Mouse (Mus musculus): ENCODE results near the gene H2-Q10. TPM values are rescaled to one million over a fixed set of nuclear protein-coding genes. Genes with fewer than 3 reads are reported as not detected.
"Not testable (repeated sequence)": the region's sequence is repeated elsewhere in the genome, so short reads cannot be mapped to it uniquely, and the experiment has no call there.

The H2-Q10 gene
- total and polyA plus RNA-seq, 2 experiments from 2014 or later: 0.40 to 1.2 TPM

DNA sequence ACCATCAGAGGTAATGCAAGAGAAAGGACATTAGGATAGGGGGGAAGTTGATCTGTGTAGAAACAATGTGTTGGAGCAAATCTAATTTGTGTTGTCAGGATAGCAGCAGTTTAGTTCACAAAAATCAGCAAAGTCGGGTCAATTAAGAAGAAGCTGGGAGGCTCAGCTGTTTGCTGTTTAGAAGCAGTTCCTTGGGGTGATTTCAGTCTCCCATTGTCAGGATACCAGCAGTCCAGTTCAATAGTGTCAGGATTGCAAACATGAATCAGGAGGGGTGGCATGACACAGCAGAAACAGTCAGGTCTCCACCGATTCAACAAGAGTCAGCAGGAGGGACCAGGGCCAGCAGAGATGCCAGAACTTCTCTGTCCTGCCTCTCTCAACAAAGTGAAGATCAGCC, 25.4 kb upstream of the H2-Q10 start:
- not testable (repeated sequence) for H3K27me3 ChIP-seq (ENCODE audit: insufficient read depth, low read length); ATAC-seq; H3K36me3 ChIP-seq (ENCODE audit: insufficient read depth); H3K27ac ChIP-seq (ENCODE audit: low read depth, low read length); H3K4me1 ChIP-seq (ENCODE audit: insufficient read depth); DNase-seq; H3K4me3 ChIP-seq (ENCODE audit: low read depth, low read length); H3K4me2 ChIP-seq (ENCODE audit: low read depth); H3K9me3 ChIP-seq (ENCODE audit: low read length); H3K9ac ChIP-seq
- 93% methylated on average over 2 of the region's 2 CpGs for WGBS

DNA sequence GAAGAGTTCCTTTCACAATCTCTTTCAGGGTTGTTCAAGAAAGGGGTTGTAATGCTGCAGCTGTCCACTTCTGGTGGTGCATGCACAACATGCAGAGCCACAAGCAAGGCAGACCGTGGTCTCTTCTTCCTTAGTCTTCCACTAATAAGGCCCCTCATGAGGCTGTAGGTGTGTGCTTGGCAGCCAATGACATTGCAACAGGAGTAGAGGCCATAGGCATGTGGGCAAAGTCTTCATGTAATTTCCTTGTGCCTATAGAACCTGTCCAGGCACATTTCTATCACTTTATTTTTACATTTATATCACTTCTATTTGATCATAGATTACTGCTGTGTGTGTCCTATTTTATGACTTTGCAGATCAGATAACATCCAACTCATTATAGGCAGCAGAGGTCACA, 11.6 kb upstream of the H2-Q10 start:
- H3K27me3 ChIP-seq (ENCODE audit: insufficient read depth, low read length); H3K4me2 ChIP-seq (ENCODE audit: low read depth); ATAC-seq; H3K36me3 ChIP-seq (ENCODE audit: insufficient read depth); H3K9me3 ChIP-seq (ENCODE audit: low read length); H3K4me3 ChIP-seq (ENCODE audit: low read depth, low read length); H3K9ac ChIP-seq; H3K4me1 ChIP-seq (ENCODE audit: insufficient read depth); H3K27ac ChIP-seq (ENCODE audit: low read depth, low read length); DNase-seq: not testable (repeated sequence)
- no CpG with 5 or more reads among the region's 1 CpGs for WGBS

GRCm38 (mm10) chr17:35460513-35461341, 9.2 kb upstream of the H2-Q10 start:
- peak; percentile 91 for ATAC-seq
- DNase-seq; H3K4me2 ChIP-seq (ENCODE audit: low read depth); H3K4me3 ChIP-seq (ENCODE audit: low read depth, low read length); H3K4me1 ChIP-seq (ENCODE audit: insufficient read depth); H3K9me3 ChIP-seq (ENCODE audit: low read length); H3K27ac ChIP-seq (ENCODE audit: low read depth, low read length); H3K9ac ChIP-seq; H3K27me3 ChIP-seq (ENCODE audit: insufficient read depth, low read length); H3K36me3 ChIP-seq (ENCODE audit: insufficient read depth): not testable (repeated sequence)
- WGBS: 63% methylated on average over 3 of the region's 9 CpGs

- H3K27ac ChIP-seq (ENCODE audit: low read depth, low read length); H3K9me3 ChIP-seq (ENCODE audit: low read length); ATAC-seq; H3K27me3 ChIP-seq (ENCODE audit: insufficient read depth, low read length); H3K9ac ChIP-seq; H3K4me3 ChIP-seq (ENCODE audit: low read depth, low read length); H3K36me3 ChIP-seq (ENCODE audit: insufficient read depth); H3K4me1 ChIP-seq (ENCODE audit: insufficient read depth); H3K4me2 ChIP-seq (ENCODE audit: low read depth): not testable (repeated sequence)
- peak; percentile 47 for DNase-seq
- peak; percentile 76 for TF ChIP-seq CTCF (IDR thresholded peaks at IDR 0.05; ENCODE audit: low read depth)
- 9% methylated on average over 8 of the region's 8 CpGs for WGBS
Observed at GRCm38 (mm10) chr17:35465651-35466050, 4.2 kb upstream of the H2-Q10 start.

DNA sequence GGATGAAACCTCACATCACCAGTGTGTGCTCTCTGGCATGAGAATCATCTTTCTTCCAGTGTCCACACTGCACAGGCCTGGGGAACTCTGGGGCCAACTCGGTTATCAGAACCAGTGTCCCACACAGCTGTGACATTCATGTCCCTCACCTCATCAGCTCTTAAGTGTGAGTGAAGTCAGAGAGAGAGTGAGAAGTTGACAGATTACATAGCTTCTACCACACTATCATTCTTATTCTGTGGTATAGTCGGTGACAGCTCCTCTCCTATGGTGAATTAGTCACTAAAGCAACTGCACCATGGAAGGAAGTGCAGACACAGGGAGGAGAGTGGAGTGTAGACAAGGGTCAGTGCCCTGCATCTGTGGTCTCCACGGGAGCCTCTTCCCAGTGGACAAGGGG, 953 bp upstream of the H2-Q10 start:
- not testable (repeated sequence) for H3K4me3 ChIP-seq (ENCODE audit: low read depth, low read length); H3K27me3 ChIP-seq (ENCODE audit: insufficient read depth, low read length); H3K9ac ChIP-seq; DNase-seq; H3K9me3 ChIP-seq (ENCODE audit: low read length); H3K36me3 ChIP-seq (ENCODE audit: insufficient read depth); H3K4me1 ChIP-seq (ENCODE audit: insufficient read depth); ATAC-seq; H3K27ac ChIP-seq (ENCODE audit: low read depth, low read length); H3K4me2 ChIP-seq (ENCODE audit: low read depth)
- 69% methylated on average over 3 of the region's 3 CpGs for WGBS

GRCm38 (mm10) chr17:35484066-35484465, 14.2 kb downstream of the H2-Q10 start:
- Histone ChIP-seq H3K9ac (no peak overlapping the region), H3K4me3 (ENCODE audit: low read depth, low read length) (no peak overlapping the region), H3K36me3 (ENCODE audit: insufficient read depth) (no peaks in the 10 kb centered on the region), H3K4me1 (ENCODE audit: insufficient read depth) (no peaks in the 10 kb centered on the region), H3K27ac (ENCODE audit: low read depth, low read length) (no peak overlapping the region), H3K4me2 (ENCODE audit: low read depth) (no peak overlapping the region), H3K27me3 (ENCODE audit: insufficient read depth, low read length) (no peaks in the 10 kb centered on the region), H3K9me3 (ENCODE audit: low read length) (no peaks in the 10 kb centered on the region)
- DNase-seq (peak; percentile 75), ATAC-seq (peak; percentile 48)
- peak; percentile 89 for TF ChIP-seq CTCF (IDR thresholded peaks at IDR 0.05; ENCODE audit: low read depth)
- 3% methylated on average over 9 of the region's 9 CpGs for WGBS

- no peak for TF ChIP-seq CTCF (IDR thresholded peaks at IDR 0.05; ENCODE audit: low read depth)
- Histone ChIP-seq H3K4me1 (ENCODE audit: insufficient read depth) (no peaks in the 10 kb centered on the region), H3K36me3 (ENCODE audit: insufficient read depth) (no peaks in the 10 kb centered on the region), H3K9ac (no peak overlapping the region), H3K4me3 (ENCODE audit: low read depth, low read length) (no peak overlapping the region), H3K27ac (ENCODE audit: low read depth, low read length) (no peak overlapping the region), H3K27me3 (ENCODE audit: insufficient read depth, low read length) (no peaks in the 10 kb centered on the region), H3K9me3 (ENCODE audit: low read length) (no peaks in the 10 kb centered on the region), H3K4me2 (ENCODE audit: low read depth) (no peak overlapping the region)
- no peak for DNase-seq
- no peak for ATAC-seq
- 34% methylated on average over 4 of the region's 4 CpGs for WGBS
Observed at GRCm38 (mm10) chr17:35485702-35486101, 15.8 kb downstream of the H2-Q10 start.

Measured in forebrain, postnatal 0 days (tissue).